Mouse (Mus musculus) lung, adult 2 months (tissue): ENCODE measurements around the gene Polr2g.

Experiments
- CTCF ChIP-seq: fragments of 200-500 bp; IDR thresholded peaks from 2 replicates; pipeline ENCODE4 v1.5.1; 2011; ENCODE audit warnings: mild to moderate bottlenecking, low read length, control low read depth; ENCODE audit not compliant: insufficient read depth
- POLR2A ChIP-seq: fragments of 200-500 bp; IDR thresholded peaks from 2 replicates; pipeline ENCODE4 v1.6.1; 2011; ENCODE audit warnings: low read depth, mild to moderate bottlenecking, control low read depth, low read length, borderline replicate concordance; ENCODE audit errors: extremely low read depth

- TF ChIP-seq CTCF (no peak), POLR2A (no peak)
These were observed 53.0 kb downstream of the Polr2g start for GRCm38 (mm10) chr19:8745382-8745781.
